Mouse (Mus musculus): ENCODE measurements around the gene Kncn.

The Kncn gene

DNA sequence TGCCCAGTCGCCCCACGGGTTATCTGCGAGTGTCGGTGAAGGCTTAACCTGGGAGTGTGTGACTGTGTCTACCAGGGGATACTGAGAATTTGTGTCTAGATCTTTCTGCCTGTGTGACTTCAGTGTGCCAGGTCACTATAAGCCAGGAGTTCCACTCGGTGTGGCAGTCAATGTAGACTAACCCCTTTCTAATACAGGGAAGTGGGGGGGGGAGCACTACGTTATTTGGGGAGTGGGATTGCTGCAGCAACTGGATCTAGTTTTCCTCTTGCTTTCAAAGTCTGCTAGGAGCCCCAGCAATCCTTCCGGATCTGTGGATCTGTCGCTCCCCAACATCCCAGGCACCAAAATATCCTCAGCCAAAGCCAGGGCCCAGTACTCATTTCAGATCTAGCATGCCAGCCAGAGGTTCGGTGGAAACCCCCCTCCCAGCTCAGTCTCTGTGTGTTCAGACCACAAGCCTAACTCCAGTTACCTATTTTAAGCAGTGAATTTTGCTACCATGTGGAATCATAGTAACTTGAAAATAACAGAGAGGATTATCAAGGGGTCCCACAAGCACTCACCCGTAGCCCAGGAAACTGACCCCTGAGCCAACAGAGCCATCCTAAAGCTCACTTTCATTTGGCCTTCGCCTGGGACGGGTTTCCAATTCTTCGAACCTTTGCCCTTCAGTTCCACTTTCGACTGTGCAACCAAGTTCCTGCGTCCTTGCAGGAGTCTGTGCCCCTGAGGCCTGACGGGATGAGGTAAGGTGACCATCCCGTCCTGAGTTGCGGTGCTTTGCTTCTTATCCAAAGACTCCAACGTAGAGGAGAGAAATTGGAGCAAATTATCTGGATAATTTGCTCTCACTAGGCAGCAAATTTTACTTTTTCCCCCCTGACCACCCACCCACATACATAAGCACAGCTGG is 53.1 kb downstream of the Kncn start:
- DNase-seq (ENCODE audit: low read depth, low spot score) = no peak

DNA sequence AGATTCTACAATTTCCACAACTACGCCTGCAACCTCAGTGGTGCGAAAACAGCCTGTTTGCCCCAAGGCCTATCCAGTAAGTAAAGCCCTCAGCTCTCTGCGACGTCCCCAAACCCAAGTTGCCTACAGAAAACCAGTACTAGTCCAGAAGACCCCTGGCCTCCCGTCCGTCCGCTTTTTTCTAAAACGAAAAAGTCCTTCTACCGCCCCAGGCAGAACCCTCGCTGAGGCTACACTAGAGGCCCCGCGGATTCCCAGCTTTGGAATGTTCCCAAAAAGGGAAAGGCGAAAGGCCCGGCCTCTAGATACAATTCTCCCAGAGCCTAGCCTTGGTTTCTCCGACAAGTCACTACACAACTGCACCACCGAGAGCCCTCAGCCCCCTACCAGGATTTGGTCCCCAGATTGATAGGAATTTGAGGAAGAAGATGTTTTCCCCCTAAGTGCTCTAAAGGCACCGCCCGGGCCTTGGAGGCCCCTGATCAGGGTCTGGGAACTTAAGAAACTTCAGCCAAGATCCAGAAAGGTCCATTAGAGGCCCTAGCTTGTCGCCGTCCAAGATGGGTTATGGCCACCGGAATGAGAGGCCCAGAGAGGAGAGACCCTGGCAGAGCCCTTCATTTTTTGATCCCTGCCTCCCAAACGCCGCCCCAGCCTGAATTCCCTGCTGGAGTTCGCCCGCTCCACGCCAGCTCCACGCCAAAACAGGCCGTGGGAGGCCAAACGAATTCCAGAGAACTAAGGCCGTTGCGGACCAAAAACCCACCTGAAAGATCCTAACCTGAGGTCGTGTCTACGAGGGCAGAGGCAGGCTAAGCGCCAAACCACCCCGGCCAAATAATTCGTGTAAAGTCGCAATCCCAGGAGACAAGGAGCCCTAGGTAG is 54.3 kb downstream of the Kncn start:
- DNase-seq (ENCODE audit: low read depth, low spot score) = no peak

All from mesoderm, embryonic 11.5 days (tissue).